Mouse (Mus musculus): ENCODE measurements around the gene Cacna1i. TPM values are rescaled to one million over a fixed set of nuclear protein-coding genes. Genes with fewer than 3 reads are reported as not detected.

Gene Cacna1i
- total RNA-seq, 2 experiments from 2014 or later = 0.36 TPM; not detected in 1

Other genes starting within 250 kb of the Cacna1i start
- gene Syngr1, start 195.9 kb upstream of the Cacna1i start, total RNA-seq (2021) = 10 to 100 TPM; 77.5 to 92.2 TPM
- gene Rpl3, start 195.4 kb upstream of the Cacna1i start, total RNA-seq (2021) = 100 to 1,000 TPM; 154 to 183 TPM
- 10 to 100 TPM; 23.7 to 26.5 TPM for gene Tab1, start 154.1 kb upstream of the Cacna1i start, total RNA-seq (2021)
- 1 to 10 TPM; 1.5 to 1.6 TPM for gene Mgat3, start 113.5 kb upstream of the Cacna1i start, total RNA-seq (2021)
- 10 to 100 TPM; 29.2 to 32.3 TPM for gene Mief1, start 53.2 kb upstream of the Cacna1i start, total RNA-seq (2021)
- 10 to 100 TPM; 16.1 to 21.0 TPM for gene AC140267.1, start 51.4 kb upstream of the Cacna1i start, total RNA-seq (2021)
- 10 to 100 TPM; 58.3 to 81.7 TPM for gene Atf4, start 32.1 kb upstream of the Cacna1i start, total RNA-seq (2021)
- gene Rps19bp1, start 22.9 kb upstream of the Cacna1i start, total RNA-seq (2021) = 10 to 100 TPM; 15.5 to 15.9 TPM

Measured in heart, postnatal 25 days (tissue).